Mouse (Mus musculus): ENCODE results near the gene Vmn2r105.

Gene Vmn2r105

DNA sequence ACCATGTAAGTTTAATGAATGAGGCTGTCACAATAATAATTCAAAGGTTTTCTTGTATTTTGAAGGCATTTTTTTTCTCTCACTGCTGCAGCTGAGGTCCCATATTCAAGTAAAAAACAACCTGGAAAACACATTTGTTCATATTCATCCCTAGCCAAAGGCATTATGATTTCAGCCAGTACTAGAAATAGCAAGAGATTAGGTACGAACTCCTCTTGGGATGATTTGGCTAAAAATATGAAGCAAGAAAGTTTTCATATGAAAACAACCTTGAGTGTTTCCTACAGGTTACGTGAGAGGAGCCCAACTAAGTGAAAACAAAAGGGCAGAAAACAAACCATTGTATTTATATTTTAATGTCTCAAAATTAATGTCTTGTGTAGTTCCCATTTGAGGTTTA, at the start of gene Vmn2r105:
Vmn2r105 (minus strand) TSS at position 101 of the 400 bp plus-strand sequence.
- DNase-seq (ENCODE audit: low spot score in 2 of 2): no peak

DNA sequence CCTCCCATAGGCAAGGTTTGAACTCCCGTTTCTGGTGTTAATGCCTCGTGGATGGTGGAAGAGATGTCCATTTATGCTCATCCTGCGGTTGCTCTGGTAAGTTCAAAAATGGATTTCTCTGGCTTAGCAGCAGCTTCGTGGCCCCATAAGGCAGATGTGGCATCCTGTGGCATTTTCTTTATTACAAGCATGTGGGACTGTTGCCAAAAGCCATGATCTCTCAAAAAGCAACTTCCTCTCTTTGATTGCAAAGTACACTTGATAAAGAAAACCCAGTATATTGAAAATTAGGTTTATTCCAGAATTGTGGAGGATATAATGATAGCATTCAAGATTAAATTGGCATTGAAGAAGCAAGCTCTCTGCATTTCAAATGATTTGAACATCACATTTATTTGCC, 20.7 kb upstream of the Vmn2r105 start:
- DNase-seq (ENCODE audit: low spot score in 2 of 2): no peak

DNA sequence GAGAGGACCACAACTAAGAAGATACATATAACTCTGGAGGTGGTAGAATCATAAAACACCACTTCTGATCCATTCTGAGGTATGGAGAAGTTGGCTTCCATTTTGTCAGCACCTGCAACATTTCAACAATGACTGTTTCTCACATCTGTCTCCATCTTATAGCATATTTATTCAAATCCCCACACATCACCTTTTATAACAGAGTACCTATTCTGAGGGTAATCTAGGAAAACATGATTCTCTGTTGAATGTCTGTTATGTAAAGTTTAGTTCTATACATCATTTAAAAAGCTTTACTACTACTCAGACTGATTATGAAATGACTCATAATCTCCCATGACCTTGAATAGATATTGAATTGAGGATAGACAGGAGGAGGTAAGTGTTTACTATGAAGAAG, 51.9 kb downstream of the Vmn2r105 start, which contains the start of gene Fpr-rs6:
Fpr-rs6 (minus strand) TSS at position 101 of the 400 bp plus-strand sequence.
- DNase-seq (ENCODE audit: low spot score in 2 of 2): no peak
